Mouse (Mus musculus) adrenal gland (tissue): ENCODE measurements at regions not wholly inside any gene's neighbourhood (a gene's known extent, or its start where the extent isn't known, plus 50 kb on each side); places are given as distances from the start of the nearest gene placed in this dataset.
"Not testable (repeated sequence)": the region's sequence is repeated elsewhere in the genome, so short reads cannot be mapped to it uniquely, and the experiment has no call there.

Source experiments
- intact Hi-C: fragments of 180-260 bp; cut with DNase I; formaldehyde crosslinking; loops from one replicate; pipeline ENCODE4 v1.15.1; 2025

DNA sequence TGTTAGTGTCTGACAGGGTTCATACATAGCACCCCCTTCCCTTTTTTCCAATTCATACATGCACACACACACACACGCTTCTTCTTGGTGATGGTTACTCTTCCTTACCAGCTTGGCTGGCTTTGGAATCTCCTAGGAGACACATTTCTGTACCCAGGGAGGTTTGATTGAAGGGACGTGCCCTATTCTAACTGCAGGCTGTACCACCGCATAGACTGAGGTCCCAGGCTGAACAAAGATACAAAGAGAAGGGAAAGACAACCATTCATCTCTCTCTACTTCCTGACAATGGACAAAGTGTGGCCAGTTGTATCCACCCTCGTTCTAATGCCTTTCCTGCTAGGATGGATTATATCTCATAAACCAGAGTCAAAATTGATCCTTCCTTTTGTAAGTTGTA lies 100.0 kb downstream of the Raet1d start:
- intact Hi-C loops, result not testable (repeated sequence)

DNA sequence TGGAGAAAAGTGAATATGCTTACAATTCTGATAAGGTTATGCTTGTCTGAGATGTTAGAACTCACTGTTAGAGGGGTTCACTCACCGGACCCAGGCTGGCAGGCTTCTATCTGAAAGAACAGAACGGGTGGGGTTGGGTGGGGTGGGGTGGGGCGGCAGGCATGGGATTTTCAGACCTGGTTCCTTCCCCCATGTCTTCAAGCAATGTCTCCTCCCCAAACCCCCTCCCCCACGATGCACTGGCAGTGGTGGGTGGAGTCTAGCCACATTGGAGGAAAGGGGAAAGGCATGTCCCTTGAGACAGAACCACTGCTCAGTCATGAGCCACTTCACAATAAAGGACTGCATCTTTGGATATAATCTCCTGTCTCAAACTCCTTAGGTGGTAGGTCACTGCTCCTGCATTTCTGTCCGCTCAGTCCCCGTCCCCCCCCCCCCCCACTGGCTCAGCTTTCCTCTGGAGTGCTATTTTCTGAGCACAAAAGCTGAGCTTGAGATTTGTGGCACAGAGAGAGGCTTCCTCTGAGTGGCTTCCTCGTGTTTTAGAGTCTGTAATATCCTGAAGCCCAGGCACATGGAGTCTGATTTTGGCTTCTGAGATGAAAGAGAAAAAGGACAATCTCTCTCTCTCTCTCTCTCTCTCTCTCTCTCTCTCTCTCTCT lies 100.6 kb downstream of the Raet1d start:
- intact Hi-C loops, result not testable (repeated sequence)

DNA sequence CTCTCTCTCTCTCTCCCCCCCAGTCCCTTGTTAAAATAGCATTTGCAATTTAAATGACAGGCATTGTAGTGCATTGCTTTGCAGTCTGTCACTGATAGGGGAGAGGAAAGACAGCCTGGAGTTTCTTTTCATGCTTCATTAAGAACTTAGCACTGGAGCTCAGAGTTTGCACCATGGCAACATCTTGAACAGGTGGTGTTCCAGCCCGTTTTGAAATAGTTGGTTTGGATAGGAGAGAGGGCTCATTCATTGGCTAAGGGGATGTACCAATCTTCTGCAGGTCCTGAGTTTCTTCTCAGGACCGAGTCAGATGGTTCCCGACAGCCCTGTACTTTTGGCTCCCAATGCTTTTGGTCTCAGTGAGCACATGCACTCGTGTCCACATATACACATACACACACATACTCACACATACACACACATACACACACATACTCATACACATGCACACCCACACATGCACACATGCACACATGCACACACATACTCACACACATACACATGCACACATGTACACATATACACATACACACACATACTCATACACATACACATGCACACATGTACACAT lies 101.2 kb downstream of the Raet1d start:
- intact Hi-C loops, result not testable (repeated sequence)

DNA sequence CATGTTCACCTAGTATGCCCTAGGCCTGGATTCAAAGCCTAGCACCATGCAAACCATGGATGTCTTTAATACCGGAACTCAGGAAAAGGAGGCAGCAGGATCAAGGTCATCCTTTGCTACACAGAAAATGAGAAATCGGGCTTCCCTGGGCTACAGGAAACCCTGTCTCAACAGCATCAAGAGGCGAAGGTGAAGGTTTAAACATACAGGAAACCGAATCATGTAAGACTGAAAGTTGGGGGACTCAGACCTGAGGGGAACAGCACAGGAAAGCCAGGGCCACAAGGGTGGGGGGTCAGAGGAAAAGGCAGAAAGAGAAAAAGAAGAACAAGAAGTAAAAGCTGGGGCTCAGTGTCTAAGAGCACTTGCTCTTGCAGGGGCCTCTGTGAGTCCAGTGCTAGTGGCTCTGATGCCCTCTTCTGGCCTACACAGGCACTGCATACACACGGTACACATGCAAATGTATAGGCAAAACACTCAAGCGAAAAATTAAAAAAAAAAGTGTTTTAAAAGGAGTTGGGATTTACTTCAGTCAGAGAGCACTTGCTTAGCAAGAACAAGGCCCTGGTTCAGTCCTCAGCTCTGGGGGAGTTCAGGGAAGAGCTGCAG lies 111.5 kb downstream of the Raet1d start:
- intact Hi-C loops, result not testable (repeated sequence)

DNA sequence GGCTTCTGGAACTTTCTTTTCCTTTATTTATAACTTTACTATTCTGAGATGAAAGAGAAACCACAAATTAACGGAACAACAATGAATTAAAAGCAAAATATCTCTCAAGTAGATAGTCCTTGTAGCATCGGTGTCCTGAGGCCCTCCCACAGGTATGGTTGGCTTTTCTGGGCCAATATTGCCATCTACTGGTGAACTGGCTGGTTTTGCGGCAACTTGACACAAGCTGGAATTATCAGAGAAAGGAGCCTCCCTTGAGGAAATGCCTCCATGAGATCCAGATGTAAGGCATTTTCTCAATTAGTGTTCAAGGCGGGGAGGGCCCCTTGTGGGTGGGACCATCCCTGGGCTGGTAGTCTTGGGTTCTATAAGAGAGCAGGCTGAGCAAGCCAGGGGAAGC lies 119.5 kb downstream of the Raet1d start:
- intact Hi-C loops, result loop anchor here (2.0 to 5.0 kb wide), 2 partner anchors 97 to 448 kb away; no protein-coding TSS in a partner anchor

DNA sequence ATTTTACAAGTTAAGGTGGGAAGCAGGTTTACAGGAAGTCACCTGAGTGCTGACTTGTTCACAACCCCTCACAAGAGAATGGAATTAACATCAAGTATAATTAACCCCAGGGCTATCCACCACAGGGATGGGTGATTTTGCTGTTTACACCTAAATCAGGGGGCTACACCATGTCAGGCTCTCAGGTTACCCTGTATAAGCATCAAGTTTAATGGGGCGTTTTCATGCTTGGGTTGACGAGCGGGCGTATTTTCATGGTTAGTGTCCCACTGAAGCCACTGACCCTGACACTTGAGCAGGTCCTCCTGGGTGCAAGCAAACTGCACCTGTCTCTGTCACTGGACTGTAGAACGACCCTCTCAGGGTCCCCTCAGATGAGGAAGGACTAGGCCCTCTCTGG lies 126.7 kb downstream of the Raet1d start:
- intact Hi-C loops, result not testable (repeated sequence)

DNA sequence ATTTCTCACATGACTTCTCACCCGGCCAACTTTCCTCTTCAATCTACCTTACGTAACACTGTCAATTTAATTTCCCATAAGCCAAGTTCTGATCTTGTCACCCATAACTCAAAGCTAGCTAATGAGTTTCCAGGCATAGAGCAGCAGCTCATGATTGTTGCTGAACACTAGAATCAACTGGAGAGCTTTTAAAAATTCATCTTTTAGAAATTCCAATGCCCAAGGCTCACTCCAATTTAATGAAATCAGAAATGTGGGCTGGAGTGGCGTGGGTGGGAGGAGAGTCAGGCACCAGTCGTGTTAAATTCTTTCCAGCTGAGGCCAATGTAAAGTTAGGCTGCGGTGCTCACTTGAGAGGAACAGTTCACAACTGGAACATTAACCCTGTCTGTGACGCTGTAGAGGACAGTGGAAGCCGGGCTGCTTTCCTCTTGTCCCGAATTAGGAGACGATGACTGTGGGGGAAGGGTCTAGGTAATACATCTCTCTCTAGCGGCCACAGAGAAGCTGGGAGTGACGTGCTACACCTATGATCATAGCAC lies 131.5 kb downstream of the Raet1d start:
- intact Hi-C loops, result not testable (repeated sequence)

DNA sequence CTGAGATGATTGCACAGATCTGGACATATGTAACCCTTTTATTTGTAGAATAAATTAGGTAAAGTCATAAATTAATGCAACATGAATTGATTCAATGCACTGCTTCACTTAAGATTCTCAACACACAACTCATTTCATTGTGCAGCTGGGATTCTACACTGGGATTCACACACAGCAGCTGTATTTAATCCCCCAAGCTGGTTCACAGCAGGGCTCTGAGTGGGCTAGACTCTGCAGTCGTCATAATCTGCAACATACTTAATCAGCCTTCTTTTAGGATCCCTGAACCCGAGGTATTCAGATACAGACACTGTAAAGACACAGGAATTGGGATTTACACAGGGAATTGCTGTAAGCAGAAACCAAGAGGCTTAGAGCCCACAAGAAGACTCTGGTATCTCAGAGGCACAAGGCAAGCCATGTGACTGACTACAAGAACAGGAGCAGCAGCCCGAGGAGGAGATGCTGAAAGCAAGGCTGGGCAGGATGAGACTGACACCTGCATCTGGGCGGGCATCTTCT lies 135.7 kb downstream of the Raet1d start:
- intact Hi-C loops, result no loop called here
